ENCODE assay signal across 22 mouse cellular contexts in genomic region chr9:7570485-7570884, GRCm38 (mm10). TPM values are rescaled to one million over a fixed set of nuclear protein-coding genes. Genes with fewer than 3 reads are reported as not detected.
A peak's percentile ranks its signal among the peaks of the same experiment; 100 is the strongest.
DNase-seq lines count a peak whose midpoint lies in the region; ATAC-seq and TF ChIP-seq lines count a peak whose summit lies in the region.
"Had no signal": no experiment of that assay in that cellular context is flagged by ENCODE, and none has a peak within 500 bp of the region (broad histone marks: within the 10 kb centered on the region; RNA-seq: fewer than 3 reads in every experiment).

No protein-coding gene starts in this region.

- TF ChIP-seq CTCF in liver, postnatal 0 days (IDR thresholded peaks at IDR 0.05; ENCODE audit: low read depth), result no peak
- no peak for TF ChIP-seq CTCF in thymus, adult 2 months (IDR thresholded peaks at IDR 0.05; ENCODE audit: borderline replicate concordance, control insufficient read depth, extremely low read depth, insufficient read depth, low read length, poor library complexity)

- H3K27ac ChIP-seq in liver, embryonic 11.5 days (ENCODE audit: low read depth, low read length), result no peak overlapping the region
- no peak overlapping the region for H3K27ac ChIP-seq in liver, postnatal 0 days (ENCODE audit: low read depth)
- H3K27ac ChIP-seq in macrophage, result peak overlapping the region; percentile 97
- no peak overlapping the region for H3K27ac ChIP-seq in thymus, adult 2 months (ENCODE audit: control insufficient read depth, insufficient read depth, low read length)
- H3K27ac ChIP-seq: embryonic facial prominence, embryonic 10.5 days; forebrain, embryonic 13.5 days; hindbrain, embryonic 12.5 days had no signal

- WGBS in liver, embryonic 11.5 days, result 83% methylated on average over 1 of the region's 1 CpGs
- WGBS in liver, postnatal 0 days (ENCODE audit: insufficient replicate concordance), result 58% methylated on average over 1 of the region's 1 CpGs
- 60% methylated on average over 1 of the region's 1 CpGs for WGBS in macrophage (ENCODE audit: missing documents)
- 88% methylated on average over 1 of the region's 1 CpGs for WGBS in thymus, adult 2 months

- DNase-seq in liver, embryonic 11.5 days (ENCODE audit: low spot score), result no peak
- no peak for DNase-seq in liver, postnatal 0 days
- peak; percentile 33 for DNase-seq in lung, postnatal 36 days
- DNase-seq in lung, postnatal 14 days, result no peak
- no peak for DNase-seq in thymus, adult 2 months
- no peak for DNase-seq in cerebellum, postnatal 36 days
- DNase-seq: adrenal gland, postnatal 14 days; cerebellum, adult 18-20 months; cerebellum, adult 9-11 months; gastrocnemius, postnatal 14 days; heart, postnatal 10 days; heart, postnatal 4 days had no signal

- H3K79me2 ChIP-seq in macrophage (ENCODE audit: inconsistent target), result no peaks in the 10 kb centered on the region; the same call in 1 of the 2 replicates

- H3K36me3 ChIP-seq in liver, embryonic 11.5 days (ENCODE audit: control insufficient read depth, insufficient read depth, low read length), result no peaks in the 10 kb centered on the region
- H3K36me3 ChIP-seq in liver, postnatal 0 days (replicated peaks; ENCODE audit: insufficient read depth, low read length), result no peaks in the 10 kb centered on the region
- H3K36me3 ChIP-seq in macrophage (ENCODE audit: inconsistent target), result no peaks in the 10 kb centered on the region
- no peaks in the 10 kb centered on the region for H3K36me3 ChIP-seq in thymus, adult 2 months (ENCODE audit: control insufficient read depth, insufficient read depth, low read length)
- H3K36me3 ChIP-seq: embryonic facial prominence, embryonic 10.5 days; hindbrain, embryonic 12.5 days had no signal

- no peak overlapping the region for H3K4me3 ChIP-seq in liver, embryonic 11.5 days (ENCODE audit: low read depth, low read length)
- H3K4me3 ChIP-seq in liver, postnatal 0 days (ENCODE audit: low read depth, low read length), result no peak overlapping the region
- H3K4me3 ChIP-seq in macrophage (ENCODE audit: inconsistent target), result no peak overlapping the region
- no peak overlapping the region for H3K4me3 ChIP-seq in thymus, adult 2 months (ENCODE audit: control insufficient read depth, insufficient read depth, low read length)
- H3K4me3 ChIP-seq: embryonic facial prominence, embryonic 10.5 days; forebrain, embryonic 13.5 days; hindbrain, embryonic 12.5 days had no signal

- H3K4me2 ChIP-seq in liver, embryonic 11.5 days, result no peak overlapping the region
- no peak overlapping the region for H3K4me2 ChIP-seq in liver, postnatal 0 days (ENCODE audit: low read depth, low read length)
- H3K4me2 ChIP-seq: forebrain, embryonic 13.5 days; hindbrain, embryonic 12.5 days had no signal

- peak; percentile 43; the same call in 1 of the 2 replicates for ATAC-seq in liver, embryonic 11.5 days (replicated peaks; ENCODE audit: low FRiP score)
- ATAC-seq in liver, postnatal 0 days, result no peak
- ATAC-seq: forebrain, embryonic 13.5 days; hindbrain, embryonic 16.5 days; inflammation-experienced regulatory T-cells, adult 6 months had no signal

- H3K4me1 ChIP-seq in liver, embryonic 11.5 days (replicated peaks; ENCODE audit: control insufficient read depth, insufficient read depth, low read length), result no peaks in the 10 kb centered on the region
- H3K4me1 ChIP-seq in liver, postnatal 0 days (ENCODE audit: insufficient read depth), result peaks cover 15% of the 10 kb centered on the region; the same call in 1 of the 2 replicates
- H3K4me1 ChIP-seq in thymus, adult 2 months (replicated peaks; ENCODE audit: control insufficient read depth, insufficient read depth, low read length), result 0 out of 2 replicates have a peak, but pooled peaks cover 2% of the 10 kb centered on the region
- H3K4me1 ChIP-seq: embryonic facial prominence, embryonic 10.5 days; forebrain, embryonic 13.5 days; hindbrain, embryonic 12.5 days had no signal

- no peaks in the 10 kb centered on the region for H3K9me3 ChIP-seq in liver, embryonic 11.5 days (ENCODE audit: control insufficient read depth, low read length)
- no peaks in the 10 kb centered on the region for H3K9me3 ChIP-seq in liver, postnatal 0 days (ENCODE audit: low read length)
- H3K9me3 ChIP-seq: embryonic facial prominence, embryonic 10.5 days; forebrain, embryonic 13.5 days; hindbrain, embryonic 12.5 days had no signal

- H3K27me3 ChIP-seq in liver, embryonic 11.5 days (replicated peaks; ENCODE audit: control insufficient read depth, insufficient read depth, low read length), result no peaks in the 10 kb centered on the region
- H3K27me3 ChIP-seq in liver, postnatal 0 days (ENCODE audit: insufficient read depth, low read length), result no peaks in the 10 kb centered on the region
- H3K27me3 ChIP-seq in thymus, adult 2 months (ENCODE audit: control insufficient read depth, insufficient read depth, low read length), result no peaks in the 10 kb centered on the region
- H3K27me3 ChIP-seq: forebrain, embryonic 13.5 days; hindbrain, embryonic 12.5 days had no signal

- no peak overlapping the region for H3K9ac ChIP-seq in liver, embryonic 11.5 days (ENCODE audit: low read depth, low read length)
- no peak overlapping the region for H3K9ac ChIP-seq in liver, postnatal 0 days (replicated peaks)
- H3K9ac ChIP-seq: forebrain, embryonic 13.5 days; hindbrain, embryonic 12.5 days had no signal

- no peak for TF ChIP-seq POLR2A in thymus, adult 2 months (IDR thresholded peaks at IDR 0.05; ENCODE audit: control insufficient read depth, extremely low read depth, insufficient read depth, low read length, poor library complexity)

- TF ChIP-seq EP300 in liver, postnatal 0 days (IDR thresholded peaks at IDR 0.05; ENCODE audit: low read depth), result no peak

RNA-seq across cellular contexts. Expression of gene Mmp27, which starts 0.7 kb away (rescaled TPM):
- not detected in 2 replicates for polyA plus RNA-seq in liver, embryonic 11.5 days (2014; fragmentation: Nextera tagmentation; extraction: Ambion mirVana)
- polyA plus RNA-seq in liver, postnatal 0 days (2015; fragmentation: Nextera tagmentation; extraction: Ambion mirVana), result 0.33 and 0.38 TPM in 2 replicates
- total RNA-seq in macrophage (2018; cell fraction: chromatin; rRNA removed), result 100 to 1,000 TPM in 11 of 26 experiments, 10 to 100 TPM in 15; 23.0 to 210 (median 74.0) TPM
- 10 to 100 TPM in 25 of 26 experiments, 1 to 10 TPM in 1; 9.4 to 80.0 (median 38.5) TPM for total RNA-seq in macrophage (2018; cell fraction: cytosol; rRNA removed)
- total RNA-seq in macrophage (2018; cell fraction: nucleus; rRNA removed), result 100 to 1,000 TPM in 12 of 26 experiments, 10 to 100 TPM in 14; 25.8 to 264 (median 84.3) TPM
- 61.4 to 88.0 TPM (median 78.8 TPM) in 3 replicates for polyA plus RNA-seq in macrophage (2018)
- polyA plus RNA-seq in thymus, adult 2 months (2012; rRNA removed), result 0.24 and 0.47 TPM in 2 replicates
- total RNA-seq: ES-E14; granulocyte monocyte progenitor cell, adult 5-6 weeks; heart, postnatal 10 days; heart, postnatal 4 days had no signal
- polyA plus RNA-seq: embryonic facial prominence, embryonic 10.5 days; forebrain, embryonic 13.5 days; heart, embryonic 14.5 days; hindbrain, embryonic 12.5 days; hindbrain, embryonic 16.5 days; inflammation-experienced regulatory T-cells, adult 6 months had no signal

RNA-seq across cellular contexts. Expression of gene Mmp8, which starts 12.2 kb away (rescaled TPM):
- 0.48 and 0.61 TPM in 2 replicates for polyA plus RNA-seq in liver, embryonic 11.5 days (2014; fragmentation: Nextera tagmentation; extraction: Ambion mirVana)
- polyA plus RNA-seq in liver, postnatal 0 days (2015; fragmentation: Nextera tagmentation; extraction: Ambion mirVana), result 16.8 and 17.2 TPM in 2 replicates
- total RNA-seq in macrophage (2018; cell fraction: chromatin; rRNA removed), result 1 to 10 TPM in 10 of 26 experiments, under 1 TPM in 10, not detected in 6; 0.34 to 4.0 (median 0.96) TPM
- 10 to 100 TPM in 14 of 26 experiments, 1 to 10 TPM in 12; 5.2 to 25.0 (median 12.6) TPM for total RNA-seq in macrophage (2018; cell fraction: cytosol; rRNA removed)
- 10 to 100 TPM in 9 of 26 experiments, 1 to 10 TPM in 17; 1.5 to 21.5 (median 6.9) TPM for total RNA-seq in macrophage (2018; cell fraction: nucleus; rRNA removed)
- 18.4 to 37.2 TPM (median 33.4 TPM) in 3 replicates for polyA plus RNA-seq in macrophage (2018)
- polyA plus RNA-seq in thymus, adult 2 months (2012; rRNA removed), result 0.31 and 0.64 TPM in 2 replicates
- total RNA-seq: ES-E14; gastrocnemius, postnatal 14 days had no signal
- polyA plus RNA-seq: embryonic facial prominence, embryonic 10.5 days; forebrain, embryonic 13.5 days; hindbrain, embryonic 12.5 days; inflammation-experienced regulatory T-cells, adult 6 months had no signal

RNA-seq across cellular contexts. Expression of gene Mmp20, which starts 57.5 kb away (rescaled TPM):
- polyA plus RNA-seq in liver, embryonic 11.5 days (2014; fragmentation: Nextera tagmentation; extraction: Ambion mirVana), result not detected in 2 replicates
- polyA plus RNA-seq in liver, postnatal 0 days (2015; fragmentation: Nextera tagmentation; extraction: Ambion mirVana), result not detected in 2 replicates
- total RNA-seq in macrophage (2018; cell fraction: chromatin; rRNA removed), result not detected
- not detected for total RNA-seq in macrophage (2018; cell fraction: cytosol; rRNA removed)
- not detected for total RNA-seq in macrophage (2018; cell fraction: nucleus; rRNA removed)
- polyA plus RNA-seq in macrophage (2018), result not detected in 3 replicates
- 0.04 TPM in 1 of 2 replicates, not detected in the other for polyA plus RNA-seq in thymus, adult 2 months (2012; rRNA removed)
- total RNA-seq: adrenal gland, postnatal 14 days; gastrocnemius, postnatal 14 days; granulocyte monocyte progenitor cell, adult 5-6 weeks; heart, postnatal 10 days; heart, postnatal 4 days had no signal
- polyA plus RNA-seq: embryonic facial prominence, embryonic 10.5 days; embryonic facial prominence, embryonic 14.5 days; forebrain, embryonic 13.5 days; heart, embryonic 14.5 days; hindbrain, embryonic 12.5 days; hindbrain, embryonic 16.5 days; inflammation-experienced regulatory T-cells, adult 6 months had no signal

Comparison
In these comparisons a context has a peak if more than half of its experiments do, and no peak if none do; other contexts are left out.
1. RNA of gene Mmp8, which starts 12.2 kb away (polyA plus RNA-seq): 18.4 to 37.2 TPM in macrophage and 16.8 to 17.2 TPM in liver, postnatal 0 days; 0.48 to 0.61 TPM in liver, embryonic 11.5 days and 0.31 to 0.64 TPM in thymus, adult 2 months; every median in the first group is over 10 times any median in the second.
2. RNA of gene Mmp27, which starts 0.7 kb away (polyA plus RNA-seq): 61.4 to 88.0 TPM in macrophage; 0.24 to 0.47 TPM in thymus, adult 2 months, 0.33 to 0.38 TPM in liver, postnatal 0 days and not detected in liver, embryonic 11.5 days; every median in the first group is over 10 times any median in the second.